Mouse (Mus musculus) kidney, postnatal 4 days (tissue): ENCODE measurements around the gene Zfp292.

ENCODE experiments used
- DNase-seq, 2 experiments: peaks; one replicate each; pipeline ENCODE4 v3.0.0; 2021; ENCODE audit warnings: mixed read lengths in 2 of 2

Zfp292 gene

GRCm38 (mm10) chr4:34881851-34882250 is 909 bp downstream of the Zfp292 start:
- no peak for DNase-seq

GRCm38 (mm10) chr4:34880921-34881650 is 1.7 kb downstream of the Zfp292 start:
- DNase-seq = no peak

- no peak for DNase-seq
Observed at GRCm38 (mm10) chr4:34874234-34874633, 8.5 kb downstream of the Zfp292 start.

GRCm38 (mm10) chr4:34872896-34873495 is 9.8 kb downstream of the Zfp292 start:
- DNase-seq = peak; percentile 16 to 41

- DNase-seq = no peak
Observed at GRCm38 (mm10) chr4:34869813-34870212, 12.9 kb downstream of the Zfp292 start.

- no peak for DNase-seq
Observed at GRCm38 (mm10) chr4:34861438-34861837, 21.3 kb downstream of the Zfp292 start.

GRCm38 (mm10) chr4:34859416-34859815 is 23.3 kb downstream of the Zfp292 start:
- no peak for DNase-seq

GRCm38 (mm10) chr4:34858903-34859302 is 23.9 kb downstream of the Zfp292 start:
- no peak for DNase-seq

- no peak for DNase-seq
Observed at GRCm38 (mm10) chr4:34855966-34856365, 26.8 kb downstream of the Zfp292 start.

- peak in 1 of 2 experiments; percentile 21 for DNase-seq
Observed at GRCm38 (mm10) chr4:34852051-34852450, 30.7 kb downstream of the Zfp292 start.

- DNase-seq = no peak
Observed at GRCm38 (mm10) chr4:34850156-34850555, 32.6 kb downstream of the Zfp292 start.

GRCm38 (mm10) chr4:34847679-34848309 is 35.0 kb downstream of the Zfp292 start:
- DNase-seq = no peak

- no peak for DNase-seq
Observed at GRCm38 (mm10) chr4:34843839-34844238, 38.9 kb downstream of the Zfp292 start.

- no peak for DNase-seq
Observed at GRCm38 (mm10) chr4:34842826-34843225, 39.9 kb downstream of the Zfp292 start.

- no peak for DNase-seq
Observed at GRCm38 (mm10) chr4:34831496-34831895, 51.3 kb downstream of the Zfp292 start.

GRCm38 (mm10) chr4:34829456-34829855 is 53.3 kb downstream of the Zfp292 start:
- no peak for DNase-seq

GRCm38 (mm10) chr4:34823901-34824300 is 58.9 kb downstream of the Zfp292 start:
- no peak for DNase-seq

GRCm38 (mm10) chr4:34819904-34820303 is 62.9 kb downstream of the Zfp292 start:
- no peak for DNase-seq

GRCm38 (mm10) chr4:34801166-34802034 is 81.4 kb downstream of the Zfp292 start:
- no peak for DNase-seq

GRCm38 (mm10) chr4:34798005-34798404 is 84.8 kb downstream of the Zfp292 start:
- DNase-seq = no peak

GRCm38 (mm10) chr4:34797294-34797983 is 85.3 kb downstream of the Zfp292 start:
- DNase-seq = no peak

- DNase-seq = no peak
Observed at GRCm38 (mm10) chr4:34796294-34796693, 86.5 kb downstream of the Zfp292 start.
